Comparison of ENCODE assay signal across 9 mouse cellular contexts in the genomic region with DNA sequence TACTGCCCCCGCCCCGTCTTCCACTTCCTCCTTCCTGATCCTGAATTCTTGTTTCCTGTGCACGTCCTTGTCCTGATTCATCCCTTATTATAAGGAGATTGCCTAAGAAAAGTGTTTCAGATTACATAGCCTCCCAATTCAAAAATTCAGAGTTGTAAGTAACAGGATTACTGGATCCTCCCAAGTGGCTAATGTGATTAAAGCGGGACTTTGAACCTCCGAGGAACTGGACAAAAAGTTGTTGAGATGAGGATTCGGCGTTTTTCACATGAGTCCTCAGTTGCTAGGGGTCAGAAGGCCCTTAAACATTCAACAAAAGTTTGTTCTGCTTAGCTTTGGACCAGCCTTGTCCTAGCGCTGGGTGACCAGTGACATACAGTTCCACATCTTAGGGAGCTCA. TPM values are rescaled to one million over a fixed set of nuclear protein-coding genes. Genes with fewer than 3 reads are reported as not detected.
A peak's percentile ranks its signal among the peaks of the same experiment; 100 is the strongest.
DNase-seq lines count a peak whose midpoint lies in the region; ATAC-seq and TF ChIP-seq lines count a peak whose summit lies in the region.
"Had no signal": no experiment of that assay in that cellular context is flagged by ENCODE, and none has a peak within 500 bp of the region (broad histone marks: within the 10 kb centered on the region; RNA-seq: fewer than 3 reads in every experiment).

A gene (minus strand): TSS at position 4 of the 400 bp plus-strand sequence.

- H3K9ac ChIP-seq in kidney, embryonic 15.5 days = 0 out of 2 replicates have a peak within 1 kb of the TSS, but pooled peaks have one; percentile 14
- peak within 1 kb of the TSS; percentile 54; the same call in 1 of the 2 replicates for H3K9ac ChIP-seq in embryonic facial prominence, embryonic 14.5 days (ENCODE audit: low read depth, low read length)
- H3K9ac ChIP-seq in intestine, embryonic 15.5 days = 0 out of 2 replicates have a peak within 1 kb of the TSS, but pooled peaks have one; percentile 8
- peak within 1 kb of the TSS; percentile 69 for H3K9ac ChIP-seq in midbrain, embryonic 13.5 days (replicated peaks)

- DNase-seq in kidney, adult 2 months = no peak
- no peak for DNase-seq in embryonic facial prominence, embryonic 14.5 days (ENCODE audit: low spot score)
- DNase-seq in thymus, adult 18-20 months = no peak
- no peak for DNase-seq in gastrocnemius, postnatal 10 days
- DNase-seq in Muller cell, postnatal 12 days (ENCODE audit: inconsistent ontology term) = no peak

- H3K4me1 ChIP-seq in kidney, embryonic 15.5 days = peaks cover 39% of the 10 kb centered on the region
- no peaks in the 10 kb centered on the region for H3K4me1 ChIP-seq in kidney, adult 2 months (ENCODE audit: control insufficient read depth, insufficient read depth, low read length)
- peaks cover 20% of the 10 kb centered on the region for H3K4me1 ChIP-seq in embryonic facial prominence, embryonic 14.5 days (ENCODE audit: control insufficient read depth, insufficient read depth, low read length)
- peaks cover 28% of the 10 kb centered on the region for H3K4me1 ChIP-seq in intestine, embryonic 15.5 days (replicated peaks)
- H3K4me1 ChIP-seq in midbrain, embryonic 13.5 days (replicated peaks) = peaks cover 44% of the 10 kb centered on the region

- 27% methylated on average over 8 of the region's 8 CpGs for WGBS in kidney, embryonic 15.5 days
- WGBS in kidney, adult 2 months = 33% methylated on average over 8 of the region's 8 CpGs
- WGBS in embryonic facial prominence, embryonic 14.5 days = 21% methylated on average over 8 of the region's 8 CpGs
- WGBS in intestine, embryonic 15.5 days = 32% methylated on average over 8 of the region's 8 CpGs
- 9% methylated on average over 8 of the region's 8 CpGs for WGBS in midbrain, embryonic 13.5 days

- H3K36me3 ChIP-seq in kidney, embryonic 15.5 days = no peaks in the 10 kb centered on the region
- H3K36me3 ChIP-seq in kidney, adult 2 months (ENCODE audit: control insufficient read depth, insufficient read depth, low read length) = no peaks in the 10 kb centered on the region
- H3K36me3 ChIP-seq in embryonic facial prominence, embryonic 14.5 days (ENCODE audit: control insufficient read depth, insufficient read depth, low read length) = no peaks in the 10 kb centered on the region
- no peaks in the 10 kb centered on the region for H3K36me3 ChIP-seq in intestine, embryonic 15.5 days
- H3K36me3 ChIP-seq in midbrain, embryonic 13.5 days = no peaks in the 10 kb centered on the region

- H3K27ac ChIP-seq in kidney, embryonic 15.5 days = no peak within 1 kb of the TSS
- no peak within 1 kb of the TSS for H3K27ac ChIP-seq in kidney, adult 2 months (ENCODE audit: insufficient read depth, low read depth, low read length)
- H3K27ac ChIP-seq in embryonic facial prominence, embryonic 14.5 days (replicated peaks; ENCODE audit: low read depth, low read length) = no peak within 1 kb of the TSS
- no peak within 1 kb of the TSS for H3K27ac ChIP-seq in intestine, embryonic 15.5 days
- 0 out of 2 replicates have a peak within 1 kb of the TSS, but pooled peaks have one; percentile 19 for H3K27ac ChIP-seq in midbrain, embryonic 13.5 days
- H3K27ac ChIP-seq: macrophage had no signal

- no peak for TF ChIP-seq POLR2A in kidney, adult 2 months (IDR thresholded peaks at IDR 0.05; ENCODE audit: low read depth, low read length)

- TF ChIP-seq CTCF in kidney, adult 2 months (conservative IDR thresholded peaks at IDR 0.05; ENCODE audit: insufficient read depth, insufficient read length, low read depth, low read length) = no peak

- no peaks in the 10 kb centered on the region for H3K9me3 ChIP-seq in kidney, embryonic 15.5 days (replicated peaks)
- no peaks in the 10 kb centered on the region for H3K9me3 ChIP-seq in embryonic facial prominence, embryonic 14.5 days (ENCODE audit: control insufficient read depth, low read length)
- no peaks in the 10 kb centered on the region for H3K9me3 ChIP-seq in intestine, embryonic 15.5 days
- no peaks in the 10 kb centered on the region for H3K9me3 ChIP-seq in midbrain, embryonic 13.5 days

- peaks cover 69% of the 10 kb centered on the region for H3K27me3 ChIP-seq in kidney, embryonic 15.5 days
- peaks cover 2% of the 10 kb centered on the region; the same call in 1 of the 2 replicates for H3K27me3 ChIP-seq in kidney, adult 2 months (replicated peaks; ENCODE audit: control insufficient read depth, insufficient read depth, low read length)
- H3K27me3 ChIP-seq in embryonic facial prominence, embryonic 14.5 days (replicated peaks; ENCODE audit: control insufficient read depth, insufficient read depth, low read length) = peaks cover 61% of the 10 kb centered on the region
- H3K27me3 ChIP-seq in intestine, embryonic 15.5 days (replicated peaks) = peaks cover 56% of the 10 kb centered on the region
- peaks cover 50% of the 10 kb centered on the region for H3K27me3 ChIP-seq in midbrain, embryonic 13.5 days

- peak within 1 kb of the TSS; percentile 53 for H3K4me3 ChIP-seq in kidney, embryonic 15.5 days (replicated peaks)
- no peak within 1 kb of the TSS for H3K4me3 ChIP-seq in kidney, adult 2 months (ENCODE audit: insufficient read depth, low read depth, low read length)
- peak within 1 kb of the TSS; percentile 53 for H3K4me3 ChIP-seq in embryonic facial prominence, embryonic 14.5 days (ENCODE audit: low read depth, low read length)
- peak within 1 kb of the TSS; percentile 45 for H3K4me3 ChIP-seq in intestine, embryonic 15.5 days (replicated peaks)
- H3K4me3 ChIP-seq in midbrain, embryonic 13.5 days (replicated peaks) = peak within 1 kb of the TSS; percentile 64

- peak within 1 kb of the TSS; percentile 98 for H3K4me2 ChIP-seq in kidney, embryonic 15.5 days
- H3K4me2 ChIP-seq in embryonic facial prominence, embryonic 14.5 days (ENCODE audit: low read depth, low read length) = peak within 1 kb of the TSS; percentile 98
- peak within 1 kb of the TSS; percentile 97 for H3K4me2 ChIP-seq in intestine, embryonic 15.5 days (replicated peaks)
- H3K4me2 ChIP-seq in midbrain, embryonic 13.5 days (replicated peaks) = peak within 1 kb of the TSS; percentile 99

- ATAC-seq in kidney, embryonic 15.5 days (replicated peaks; ENCODE audit: low FRiP score) = no peak
- ATAC-seq in embryonic facial prominence, embryonic 14.5 days (ENCODE audit: low read depth) = no peak
- ATAC-seq in intestine, embryonic 15.5 days = no peak
- ATAC-seq in midbrain, embryonic 13.5 days = no peak

RNA-seq across cellular contexts. Expression of the gene that starts here (rescaled TPM):
- 0.48 and 0.50 TPM in 2 replicates for polyA plus RNA-seq in kidney, embryonic 15.5 days (2015; fragmentation: Nextera tagmentation; extraction: Ambion mirVana)
- 0.77 and 1.2 TPM in 2 replicates for polyA plus RNA-seq in kidney, adult 2 months (2012; rRNA removed)
- polyA plus RNA-seq in embryonic facial prominence, embryonic 14.5 days (2014; fragmentation: Nextera tagmentation; extraction: Ambion mirVana) = 1.8 and 2.8 TPM in 2 replicates
- 0.38 and 0.43 TPM in 2 replicates for polyA plus RNA-seq in intestine, embryonic 15.5 days (2015; fragmentation: Nextera tagmentation; extraction: Ambion mirVana)
- 1.5 and 2.5 TPM in 2 replicates for polyA plus RNA-seq in midbrain, embryonic 13.5 days (2015; fragmentation: Nextera tagmentation; extraction: Ambion mirVana)
- 1 to 10 TPM; 6.3 to 7.9 TPM for total RNA-seq in gastrocnemius, postnatal 10 days (2021)
- polyA plus RNA-seq: macrophage had no signal

Comparison
In these comparisons a context has a peak if more than half of its experiments do, and no peak if none do; other contexts are left out.
1. H3K9ac ChIP-seq: peak in every context shown above with its lines; median percentile 69 in midbrain, embryonic 13.5 days; 54 in embryonic facial prominence, embryonic 14.5 days; 14 in kidney, embryonic 15.5 days; 8 in intestine, embryonic 15.5 days.